Mouse (Mus musculus): ENCODE results near the gene Cers5. TPM values are rescaled to one million over a fixed set of nuclear protein-coding genes. Genes with fewer than 3 reads are reported as not detected.
A peak's percentile ranks its signal among the peaks of the same experiment; 100 is the strongest.

The Cers5 gene
- polyA plus RNA-seq, 1 experiment from 2014 or later = 57.8 TPM

DNA sequence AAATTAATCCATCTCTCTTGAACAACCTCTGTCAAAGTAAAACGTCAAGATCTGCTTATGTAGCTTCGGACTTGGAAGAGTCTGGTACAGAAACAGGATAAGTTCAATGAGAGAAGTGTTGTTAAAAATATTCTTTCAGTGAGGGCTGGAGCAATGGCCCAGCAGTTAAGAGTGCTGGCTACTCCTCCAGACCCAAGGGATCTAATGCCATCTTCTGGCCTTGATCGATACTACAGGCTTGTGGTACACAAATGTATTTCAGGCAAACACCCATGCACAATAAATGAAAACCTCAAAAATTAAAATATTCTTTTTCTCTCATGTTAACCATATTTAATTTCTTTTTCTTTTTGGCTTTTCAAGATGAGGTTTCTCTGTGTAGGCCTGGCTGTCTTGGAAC lies 23.4 kb upstream of the Cers5 start:
- no peak overlapping the region for H3K4me3 ChIP-seq (ENCODE audit: low read depth, low read length)
- no peaks in the 10 kb centered on the region for H3K9me3 ChIP-seq (ENCODE audit: control insufficient read depth, low read length)
- no peaks in the 10 kb centered on the region for H3K4me1 ChIP-seq (ENCODE audit: control insufficient read depth, insufficient read depth, low read length)
- DNase-seq (ENCODE audit: low spot score, missing footprints) (no peak), ATAC-seq (ENCODE audit: low FRiP score) (no peak)
- H3K27me3 ChIP-seq (ENCODE audit: control insufficient read depth, insufficient read depth, low read length) = no peaks in the 10 kb centered on the region
- H3K27ac ChIP-seq (ENCODE audit: low read depth, low read length) = no peak overlapping the region
- H3K4me2 ChIP-seq = no peak overlapping the region
- WGBS = 91% methylated on average over 3 of the region's 3 CpGs
- no peak overlapping the region for H3K9ac ChIP-seq (ENCODE audit: low read length)
- no peaks in the 10 kb centered on the region for H3K36me3 ChIP-seq (ENCODE audit: control insufficient read depth, insufficient read depth, low read length)

DNA sequence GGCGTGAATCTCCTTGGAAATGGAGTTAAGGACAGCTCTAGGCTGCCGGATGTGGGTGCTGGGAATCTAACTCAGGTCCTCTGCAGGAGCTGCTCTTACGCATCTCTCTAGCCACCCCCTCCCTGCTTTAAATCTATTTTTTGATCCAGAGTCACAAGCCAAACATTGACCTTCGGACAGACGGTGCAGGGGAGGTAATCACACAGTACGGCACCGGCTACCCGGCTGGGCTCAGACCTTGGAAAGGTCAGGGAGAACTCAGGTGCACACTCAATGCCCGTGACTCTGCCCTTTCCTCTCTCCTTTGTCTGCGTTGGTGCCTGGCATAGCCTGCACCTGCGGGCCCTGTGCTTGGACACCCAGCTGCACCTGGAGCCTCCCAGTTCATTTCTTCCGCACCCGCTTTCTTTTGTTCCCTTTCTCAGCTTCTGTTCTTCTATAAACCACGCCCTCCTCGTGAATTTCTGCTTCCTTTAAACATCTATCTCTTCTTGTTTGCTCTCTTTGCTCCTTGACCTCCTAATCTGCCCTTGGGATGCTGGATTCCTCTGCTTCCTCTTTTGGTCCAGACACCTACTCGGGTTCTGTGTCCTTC lies 19.6 kb upstream of the Cers5 start:
- ATAC-seq (ENCODE audit: low FRiP score) = no peak
- H3K4me2 ChIP-seq = no peak overlapping the region
- H3K27me3 ChIP-seq (ENCODE audit: control insufficient read depth, insufficient read depth, low read length) = no peaks in the 10 kb centered on the region
- no peak overlapping the region for H3K27ac ChIP-seq (ENCODE audit: low read depth, low read length)
- no peaks in the 10 kb centered on the region for H3K9me3 ChIP-seq (ENCODE audit: control insufficient read depth, low read length)
- 90% methylated on average over 16 of the region's 16 CpGs for WGBS
- H3K4me1 ChIP-seq (ENCODE audit: control insufficient read depth, insufficient read depth, low read length) = no peaks in the 10 kb centered on the region
- no peak overlapping the region for H3K9ac ChIP-seq (ENCODE audit: low read length)
- no peak overlapping the region for H3K4me3 ChIP-seq (ENCODE audit: low read depth, low read length)
- no peaks in the 10 kb centered on the region for H3K36me3 ChIP-seq (ENCODE audit: control insufficient read depth, insufficient read depth, low read length)
- DNase-seq (ENCODE audit: low spot score, missing footprints) = no peak

DNA sequence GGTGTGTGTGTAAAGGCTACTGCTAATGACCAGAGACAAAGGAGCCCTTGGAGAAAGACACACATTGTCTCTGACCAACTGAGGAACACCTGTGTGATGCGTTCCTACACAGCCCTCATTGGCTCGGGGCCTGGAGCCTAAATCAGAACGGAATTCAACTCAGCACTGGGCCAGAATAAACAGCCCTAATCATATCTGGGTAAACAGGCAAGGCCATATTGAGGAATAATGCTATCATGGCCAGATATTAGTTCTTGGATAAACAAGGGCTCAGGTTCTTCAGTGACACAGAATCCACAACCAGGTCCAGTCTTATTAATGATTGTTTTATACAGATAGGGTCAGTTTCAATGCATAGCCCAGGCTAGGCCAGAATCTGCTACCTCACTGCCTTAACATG lies 18.3 kb upstream of the Cers5 start:
- no peaks in the 10 kb centered on the region for H3K27me3 ChIP-seq (ENCODE audit: control insufficient read depth, insufficient read depth, low read length)
- 96% methylated on average over 3 of the region's 3 CpGs for whole genome bisulfite sequencing
- H3K4me3 ChIP-seq (ENCODE audit: low read depth, low read length) = no peak overlapping the region
- DNase-seq (ENCODE audit: low spot score, missing footprints) (no peak), ATAC-seq (ENCODE audit: low FRiP score) (no peak)
- H3K9ac ChIP-seq (ENCODE audit: low read length) = no peak overlapping the region
- H3K27ac ChIP-seq (ENCODE audit: low read depth, low read length) = no peak overlapping the region
- H3K4me2 ChIP-seq = no peak overlapping the region
- H3K9me3 ChIP-seq (ENCODE audit: control insufficient read depth, low read length) = no peaks in the 10 kb centered on the region
- H3K4me1 ChIP-seq (ENCODE audit: control insufficient read depth, insufficient read depth, low read length) = no peaks in the 10 kb centered on the region
- no peaks in the 10 kb centered on the region for H3K36me3 ChIP-seq (ENCODE audit: control insufficient read depth, insufficient read depth, low read length)

DNA sequence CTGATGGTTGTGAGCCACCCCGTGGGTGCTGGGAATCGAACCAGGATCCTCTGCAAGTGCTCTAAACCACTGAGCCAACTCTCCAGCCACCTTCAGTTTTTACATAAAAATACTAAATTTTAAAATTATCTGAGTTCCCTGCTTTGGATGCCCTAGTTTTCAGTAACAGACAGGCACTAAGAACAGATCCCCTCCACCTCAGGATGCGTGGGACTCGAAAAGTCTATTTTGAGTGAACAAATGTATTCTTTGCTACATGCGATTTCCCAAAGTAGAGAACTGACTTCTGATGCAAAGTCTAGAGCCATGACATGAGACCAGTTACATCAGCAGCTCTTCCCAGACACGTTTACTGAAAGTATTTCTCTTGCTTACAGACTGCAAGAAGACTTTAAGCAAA lies 17.8 kb upstream of the Cers5 start:
- no peak for DNase-seq (ENCODE audit: low spot score, missing footprints)
- no peak overlapping the region for H3K4me2 ChIP-seq
- no peak for ATAC-seq (ENCODE audit: low FRiP score)
- no peaks in the 10 kb centered on the region for H3K4me1 ChIP-seq (ENCODE audit: control insufficient read depth, insufficient read depth, low read length)
- no peak overlapping the region for H3K9ac ChIP-seq (ENCODE audit: low read length)
- H3K9me3 ChIP-seq (ENCODE audit: control insufficient read depth, low read length) = no peaks in the 10 kb centered on the region
- no peak overlapping the region for H3K4me3 ChIP-seq (ENCODE audit: low read depth, low read length)
- 91% methylated on average over 6 of the region's 6 CpGs for WGBS
- H3K27me3 ChIP-seq (ENCODE audit: control insufficient read depth, insufficient read depth, low read length) = no peaks in the 10 kb centered on the region
- no peaks in the 10 kb centered on the region for H3K36me3 ChIP-seq (ENCODE audit: control insufficient read depth, insufficient read depth, low read length)
- H3K27ac ChIP-seq (ENCODE audit: low read depth, low read length) = no peak overlapping the region

DNA sequence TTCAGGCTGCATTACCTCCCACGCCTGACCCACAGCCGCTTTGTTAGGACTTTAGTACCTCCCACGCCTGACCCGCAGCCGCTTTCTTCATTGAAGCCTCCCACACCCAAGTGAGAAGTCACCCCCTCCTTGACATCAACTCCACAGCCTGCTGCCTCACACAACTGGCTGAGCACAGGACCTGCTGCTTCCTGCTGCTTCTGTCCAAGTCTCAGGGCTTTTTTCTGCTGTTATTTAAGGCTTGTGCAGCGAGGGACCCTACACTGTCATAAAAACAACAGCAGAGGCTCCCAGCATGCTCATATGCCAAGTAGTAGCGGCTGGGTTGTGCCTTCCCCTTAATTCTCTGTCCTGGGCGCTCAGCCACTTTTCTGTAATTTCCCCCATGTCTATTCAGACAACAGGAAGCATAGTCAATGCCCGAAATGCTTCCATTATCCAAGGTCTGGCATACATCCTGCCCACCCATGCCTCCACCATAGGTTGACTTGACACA lies 15.0 kb upstream of the Cers5 start:
- Histone ChIP-seq H3K36me3 (ENCODE audit: control insufficient read depth, insufficient read depth, low read length) (no peaks in the 10 kb centered on the region), H3K4me1 (ENCODE audit: control insufficient read depth, insufficient read depth, low read length) (no peaks in the 10 kb centered on the region), H3K4me2 (no peak overlapping the region), H3K9me3 (ENCODE audit: control insufficient read depth, low read length) (no peaks in the 10 kb centered on the region), H3K9ac (ENCODE audit: low read length) (no peak overlapping the region), H3K27ac (ENCODE audit: low read depth, low read length) (no peak overlapping the region), H3K4me3 (ENCODE audit: low read depth, low read length) (no peak overlapping the region), H3K27me3 (ENCODE audit: control insufficient read depth, insufficient read depth, low read length) (no peaks in the 10 kb centered on the region)
- 87% methylated on average over 9 of the region's 9 CpGs for WGBS
- DNase-seq (ENCODE audit: low spot score, missing footprints) (no peak), ATAC-seq (ENCODE audit: low FRiP score) (no peak)

DNA sequence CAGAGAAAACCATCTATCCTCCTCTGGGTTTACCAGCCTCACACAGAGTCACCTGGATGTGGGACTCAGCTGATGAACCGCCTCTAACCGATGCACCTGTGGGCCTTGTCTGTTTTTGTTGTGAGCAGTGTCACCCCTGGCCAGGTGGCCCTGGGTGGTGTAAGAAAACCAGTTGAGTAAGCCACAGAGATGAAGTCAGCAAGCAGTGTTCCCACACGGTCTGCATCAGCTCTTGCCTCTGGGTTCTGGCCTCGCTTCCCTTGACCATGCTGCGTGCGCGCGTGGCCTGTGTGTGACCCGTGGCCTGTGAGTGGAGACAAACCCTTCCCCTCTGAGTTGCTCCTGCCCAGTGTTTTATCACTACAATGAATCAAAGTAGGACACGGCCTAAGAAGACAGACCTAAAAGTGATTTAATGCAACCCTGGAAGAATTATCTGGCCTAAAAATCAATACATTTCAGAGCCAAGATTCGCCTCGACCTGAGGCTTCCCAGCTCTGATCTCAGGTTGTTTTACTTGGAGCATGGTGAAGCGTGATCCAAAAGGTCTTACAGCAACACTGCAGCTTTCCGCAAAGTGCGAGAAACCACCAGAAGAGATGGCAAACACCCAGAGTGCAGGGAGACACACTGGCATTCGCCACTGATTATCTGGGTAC lies 6.1 kb upstream of the Cers5 start:
- Histone ChIP-seq H3K4me3 (ENCODE audit: low read depth, low read length) (no peak overlapping the region), H3K4me1 (ENCODE audit: control insufficient read depth, insufficient read depth, low read length) (no peaks in the 10 kb centered on the region), H3K27ac (ENCODE audit: low read depth, low read length) (no peak overlapping the region), H3K4me2 (no peak overlapping the region), H3K9me3 (ENCODE audit: control insufficient read depth, low read length) (no peaks in the 10 kb centered on the region), H3K27me3 (ENCODE audit: control insufficient read depth, insufficient read depth, low read length) (no peaks in the 10 kb centered on the region), H3K9ac (ENCODE audit: low read length) (no peak overlapping the region), H3K36me3 (ENCODE audit: control insufficient read depth, insufficient read depth, low read length) (no peaks in the 10 kb centered on the region)
- ATAC-seq (ENCODE audit: low FRiP score) (no peak), DNase-seq (ENCODE audit: low spot score, missing footprints) (no peak)
- WGBS = 90% methylated on average over 16 of the region's 16 CpGs

DNA sequence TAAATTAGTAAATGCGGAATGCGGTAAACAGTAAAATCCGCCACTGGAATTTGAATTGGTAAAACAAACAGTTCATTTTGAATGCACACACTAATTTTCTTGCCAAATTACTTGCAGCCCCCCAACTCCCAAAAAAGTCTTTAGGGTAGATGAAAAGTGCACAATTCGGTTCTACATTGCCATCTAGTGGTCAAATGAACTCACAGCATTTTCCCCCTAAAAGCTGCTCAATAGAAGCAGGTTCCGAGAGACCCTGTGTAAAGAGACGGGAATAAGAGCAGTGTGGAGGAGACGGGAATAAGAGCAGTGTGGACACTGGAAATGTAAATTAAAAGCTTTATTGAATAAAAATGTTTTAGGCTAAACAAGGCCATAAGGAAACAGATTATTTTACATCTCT lies 5.5 kb upstream of the Cers5 start:
- H3K4me3 ChIP-seq (ENCODE audit: low read depth, low read length) = no peak overlapping the region
- no peak overlapping the region for H3K9ac ChIP-seq (ENCODE audit: low read length)
- DNase-seq (ENCODE audit: low spot score, missing footprints) (peak; percentile 96), ATAC-seq (ENCODE audit: low FRiP score) (no peak)
- H3K9me3 ChIP-seq (ENCODE audit: control insufficient read depth, low read length) = no peaks in the 10 kb centered on the region
- H3K36me3 ChIP-seq (ENCODE audit: control insufficient read depth, insufficient read depth, low read length) = no peaks in the 10 kb centered on the region
- no peak overlapping the region for H3K4me2 ChIP-seq
- 27% methylated on average over 7 of the region's 7 CpGs for WGBS
- H3K27me3 ChIP-seq (ENCODE audit: control insufficient read depth, insufficient read depth, low read length) = no peaks in the 10 kb centered on the region
- H3K27ac ChIP-seq (ENCODE audit: low read depth, low read length) = no peak overlapping the region
- H3K4me1 ChIP-seq (ENCODE audit: control insufficient read depth, insufficient read depth, low read length) = no peaks in the 10 kb centered on the region

DNA sequence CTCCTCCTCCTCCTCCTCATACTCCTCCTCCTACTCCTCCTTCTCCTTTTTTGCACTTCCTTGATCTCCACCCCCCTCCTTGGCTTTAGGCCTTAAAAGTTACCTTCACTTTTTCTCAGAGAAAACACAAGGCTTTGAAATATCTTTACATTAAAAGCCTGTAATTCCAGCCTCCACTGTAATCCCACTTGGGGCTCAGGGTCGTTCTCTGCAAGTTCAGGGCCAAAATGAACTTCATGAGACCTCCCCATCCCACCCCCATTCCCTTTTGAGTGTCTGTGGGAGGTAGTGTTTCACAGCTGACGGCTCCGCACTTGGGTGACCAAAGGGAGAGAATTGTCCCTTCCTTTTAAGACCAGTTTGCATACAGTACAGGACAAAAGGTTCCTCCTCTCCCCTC lies 240 bp upstream of the Cers5 start:
- 39% methylated on average over 3 of the region's 3 CpGs for WGBS
- H3K36me3 ChIP-seq (ENCODE audit: control insufficient read depth, insufficient read depth, low read length) = no peaks in the 10 kb centered on the region
- no peak overlapping the region for H3K9ac ChIP-seq (ENCODE audit: low read length)
- H3K9me3 ChIP-seq (ENCODE audit: control insufficient read depth, low read length) = no peaks in the 10 kb centered on the region
- no peak for ATAC-seq (ENCODE audit: low FRiP score)
- no peaks in the 10 kb centered on the region for H3K27me3 ChIP-seq (ENCODE audit: control insufficient read depth, insufficient read depth, low read length)
- peaks cover 6% of the 10 kb centered on the region; the same call in 1 of the 2 replicates for H3K4me1 ChIP-seq (ENCODE audit: control insufficient read depth, insufficient read depth, low read length)
- H3K4me2 ChIP-seq = no peak overlapping the region
- no peak overlapping the region for H3K27ac ChIP-seq (ENCODE audit: low read depth, low read length)
- DNase-seq (ENCODE audit: low spot score, missing footprints) = peak; percentile 89
- peak overlapping the region; percentile 81 for H3K4me3 ChIP-seq (ENCODE audit: low read depth, low read length)

DNA sequence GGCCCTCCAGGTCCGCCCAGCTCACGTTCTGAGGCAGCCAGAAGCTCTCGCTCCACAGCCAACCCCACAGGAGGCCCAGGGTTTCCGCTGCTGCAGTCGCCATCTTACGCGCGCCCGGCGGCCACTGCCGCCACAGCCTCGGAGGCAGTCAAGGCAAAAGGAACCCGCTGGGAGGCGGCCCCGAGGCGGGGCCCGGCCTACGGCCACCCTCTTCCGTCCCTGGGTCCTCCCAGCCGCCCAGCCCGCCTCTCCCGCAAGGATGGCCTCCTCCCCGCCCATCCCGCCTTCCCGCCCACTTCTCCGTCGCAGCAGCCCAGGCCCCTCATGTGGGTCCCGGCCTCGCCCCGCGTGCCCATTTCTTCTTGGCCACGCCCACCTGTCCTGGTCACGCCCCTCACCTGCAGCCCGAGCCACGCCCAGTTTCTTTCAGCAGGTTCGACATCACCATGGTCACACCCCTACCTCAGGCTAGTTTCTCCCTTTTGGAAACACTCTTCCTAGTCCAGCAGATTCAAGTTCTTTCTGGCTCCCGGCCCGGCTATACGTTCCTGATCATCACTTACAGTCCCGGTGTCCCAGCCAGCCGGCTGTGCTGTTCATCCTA lies 306 bp downstream of the Cers5 start:
- WGBS = 1% methylated on average over 22 of the region's 41 CpGs
- no peaks in the 10 kb centered on the region for H3K27me3 ChIP-seq (ENCODE audit: control insufficient read depth, insufficient read depth, low read length)

More for the DNA sequence above, 306 bp downstream of the Cers5 start:
- peak overlapping the region; percentile 81 for H3K4me3 ChIP-seq (ENCODE audit: low read depth, low read length)
- H3K36me3 ChIP-seq (ENCODE audit: control insufficient read depth, insufficient read depth, low read length) = no peaks in the 10 kb centered on the region
- ATAC-seq (ENCODE audit: low FRiP score) (peak; percentile 91), DNase-seq (ENCODE audit: low spot score, missing footprints) (peak; percentile 97)
- H3K4me1 ChIP-seq (ENCODE audit: control insufficient read depth, insufficient read depth, low read length) = peaks cover 6% of the 10 kb centered on the region; the same call in 1 of the 2 replicates
- H3K27ac ChIP-seq (ENCODE audit: low read depth, low read length) = peak overlapping the region; percentile 85
- peak overlapping the region; percentile 90 for H3K4me2 ChIP-seq
- H3K9ac ChIP-seq (ENCODE audit: low read length) = peak overlapping the region; percentile 91
- no peaks in the 10 kb centered on the region for H3K9me3 ChIP-seq (ENCODE audit: control insufficient read depth, low read length)
